Mouse (Mus musculus) B cell, adult 2 months (primary cell): ENCODE measurements around the gene Gmfb.
"Not testable (repeated sequence)": the region's sequence is repeated elsewhere in the genome, so short reads cannot be mapped to it uniquely, and the experiment has no call there.

ENCODE experiments used
- DNase-seq, 2 experiments: peaks; one replicate each; pipeline ENCODE4 v3.0.0; 2022

The Gmfb gene

DNA sequence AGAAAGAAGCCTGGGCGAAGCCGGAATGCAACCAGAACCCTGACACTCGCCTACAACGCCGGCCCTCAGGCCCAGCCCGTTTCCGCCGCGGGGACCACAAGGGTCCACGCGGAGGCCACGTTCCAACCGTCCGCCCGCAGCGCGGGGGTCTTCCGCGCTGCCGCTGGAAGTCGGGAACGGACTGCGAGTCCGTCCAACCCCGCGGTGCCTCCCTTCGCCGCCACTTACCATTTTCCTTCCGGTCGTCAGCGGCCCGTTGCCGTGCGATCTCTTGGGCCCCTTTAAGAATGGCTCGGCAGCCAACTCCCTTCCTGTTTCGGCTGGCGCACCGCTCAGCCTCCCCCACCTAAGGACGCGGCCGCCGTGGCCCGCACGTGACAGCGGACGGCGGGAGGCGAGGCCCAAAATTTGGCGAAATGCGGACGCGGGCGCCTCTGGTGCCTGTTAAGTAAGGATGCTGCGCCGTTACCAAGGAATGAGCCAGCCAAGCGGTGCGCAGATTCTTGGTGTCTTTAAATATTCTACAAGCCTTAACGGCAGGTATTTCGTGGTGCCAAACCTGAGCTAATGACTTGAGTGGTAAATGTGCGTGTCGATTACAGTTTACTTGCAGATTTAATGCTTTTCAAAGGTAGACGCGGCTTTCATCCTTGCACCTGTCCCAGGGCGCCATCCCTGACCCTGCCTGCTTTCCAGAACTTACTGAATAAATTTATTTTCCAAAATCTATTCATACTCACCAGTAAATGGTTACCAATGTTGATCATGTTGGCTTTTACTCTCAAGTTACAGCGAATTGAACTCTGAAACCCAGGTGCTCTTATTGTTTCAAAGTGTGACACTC lies at the start of gene Gmfb:
Gene Gmfb, minus strand, starts transcription at position 370 of the 844 bp plus-strand sequence.
- peak; percentile 94 to 95 for DNase-seq

- no peak for DNase-seq
Observed at GRCm38 (mm10) chr14:46862922-46863321, 40.9 kb upstream of the Gmfb start.

- no peak for DNase-seq
Observed at GRCm38 (mm10) chr14:46853677-46854076, 31.6 kb upstream of the Gmfb start.

GRCm38 (mm10) chr14:46849769-46850168 lies 27.7 kb upstream of the Gmfb start:
- no peak for DNase-seq

GRCm38 (mm10) chr14:46848736-46849135 lies 26.7 kb upstream of the Gmfb start:
- no peak for DNase-seq

DNA sequence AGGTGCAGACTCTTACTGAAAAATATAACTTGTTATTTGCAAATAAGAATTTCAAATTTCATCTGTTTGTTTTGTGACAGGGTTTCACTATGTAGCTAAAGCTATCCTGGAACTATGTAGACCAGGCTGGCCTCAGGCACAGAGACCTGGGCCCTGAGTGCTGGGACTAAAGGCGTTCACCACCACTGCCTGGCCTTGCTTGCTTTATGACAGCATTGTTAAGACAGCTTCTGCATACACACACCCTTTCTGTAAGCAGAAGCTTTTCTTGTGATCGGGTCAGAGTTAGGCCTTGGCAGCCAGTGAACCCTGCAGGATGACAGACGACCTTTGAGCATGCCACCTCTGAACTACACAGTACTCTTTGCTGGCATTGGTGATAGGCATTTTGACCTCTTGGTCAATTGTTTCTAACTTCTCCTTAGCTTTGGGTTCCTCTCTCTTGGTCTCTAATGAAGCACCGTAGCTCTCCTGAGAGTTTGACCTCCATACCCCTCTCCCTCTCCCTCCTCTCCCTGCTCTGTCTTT lies 26.1 kb upstream of the Gmfb start:
- DNase-seq: no peak

DNA sequence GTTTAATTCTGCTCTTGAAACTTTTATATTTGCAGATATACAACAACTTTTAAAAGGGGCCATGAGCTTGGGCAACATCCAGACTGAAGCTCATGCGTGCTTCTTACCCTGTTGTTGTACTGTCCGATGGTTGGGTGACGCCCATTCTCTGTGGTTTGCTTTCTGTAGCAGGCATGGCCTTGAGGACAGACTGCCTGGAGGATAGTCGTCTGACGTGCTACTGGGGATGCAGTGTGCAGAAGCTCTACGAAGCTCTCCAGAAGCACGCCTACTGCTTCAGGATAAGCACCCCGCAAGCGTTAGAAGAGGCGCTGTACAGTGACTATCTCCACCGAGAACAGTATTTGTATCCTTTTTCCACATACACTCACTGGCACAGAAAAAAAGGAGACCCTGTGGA lies 23.7 kb upstream of the Gmfb start:
- no peak for DNase-seq

GRCm38 (mm10) chr14:46839326-46839725 lies 17.3 kb upstream of the Gmfb start:
- DNase-seq: no peak

- DNase-seq: peak in 1 of 2 experiments; percentile 15
Observed at GRCm38 (mm10) chr14:46832354-46833272, 10.6 kb upstream of the Gmfb start.

DNA sequence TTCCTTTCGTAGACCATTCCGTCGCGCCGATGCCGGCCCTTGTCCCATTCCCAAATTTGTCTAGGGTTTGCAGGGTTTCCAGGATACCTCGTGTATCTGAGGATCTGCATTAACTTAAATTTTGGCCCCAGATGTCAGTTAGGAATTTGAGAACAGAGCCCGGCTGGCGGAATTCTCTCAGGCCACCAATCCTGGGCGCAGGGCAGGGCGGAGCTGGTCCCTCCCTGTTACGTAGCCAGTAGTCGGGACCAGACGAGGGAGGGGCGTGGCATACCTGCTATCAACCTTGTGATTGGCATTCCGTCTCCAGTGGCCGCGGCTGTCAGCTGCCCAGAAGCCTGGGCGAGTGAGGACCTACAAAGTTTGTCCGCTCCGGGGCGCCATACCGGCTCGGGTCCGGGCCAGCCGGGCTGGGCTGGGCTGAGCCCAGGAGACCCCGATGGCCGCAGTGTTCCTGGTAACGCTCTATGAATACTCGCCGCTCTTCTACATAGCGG lies 9.8 kb upstream of the Gmfb start, which contains the start of gene Cgrrf1:
Gene Cgrrf1, plus strand, starts transcription at position 289 of the 497 bp plus-strand sequence.
- peak; percentile 91 to 93 for DNase-seq

GRCm38 (mm10) chr14:46831295-46831694 lies 9.3 kb upstream of the Gmfb start:
- DNase-seq: peak in 1 of 2 experiments; percentile 10

DNA sequence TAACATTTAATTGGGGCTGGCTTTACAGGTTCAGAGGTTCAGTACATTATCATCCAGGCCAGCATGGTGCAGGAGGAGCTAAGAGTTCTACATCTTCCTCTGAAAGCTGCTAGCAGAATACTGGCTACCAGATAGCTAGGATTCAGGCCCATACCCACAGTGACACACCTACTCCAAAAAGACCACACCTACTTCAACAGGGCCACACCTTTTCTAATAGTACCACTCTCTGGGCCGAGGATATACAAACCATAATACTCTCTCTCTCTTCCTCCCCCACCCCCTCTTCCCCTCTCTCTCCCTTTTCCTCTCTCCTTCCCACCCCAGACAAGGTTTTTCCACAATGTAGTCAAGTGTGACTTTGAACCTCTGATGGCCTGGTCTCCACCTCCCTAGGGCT lies 5.4 kb upstream of the Gmfb start:
- no peak for DNase-seq

DNA sequence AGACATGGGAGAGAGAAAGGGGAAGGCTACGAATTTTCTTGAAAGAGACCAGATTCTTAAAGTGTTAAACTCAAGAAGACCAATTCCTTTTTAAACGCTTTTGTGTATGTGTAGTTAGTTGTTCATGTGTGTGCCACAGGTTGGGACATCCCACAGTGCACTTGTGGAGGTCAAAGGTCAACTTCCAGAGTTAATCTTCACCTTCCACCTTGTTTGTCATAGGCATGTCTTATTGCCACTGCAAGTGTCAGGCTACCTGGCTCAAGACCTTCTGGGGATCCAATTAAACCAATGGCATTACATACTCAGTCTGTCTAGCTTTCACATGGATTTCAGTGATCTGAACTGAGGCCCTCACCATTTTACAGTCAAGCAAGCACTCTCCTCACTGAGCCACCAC lies 2.0 kb upstream of the Gmfb start:
- DNase-seq: no peak

DNA sequence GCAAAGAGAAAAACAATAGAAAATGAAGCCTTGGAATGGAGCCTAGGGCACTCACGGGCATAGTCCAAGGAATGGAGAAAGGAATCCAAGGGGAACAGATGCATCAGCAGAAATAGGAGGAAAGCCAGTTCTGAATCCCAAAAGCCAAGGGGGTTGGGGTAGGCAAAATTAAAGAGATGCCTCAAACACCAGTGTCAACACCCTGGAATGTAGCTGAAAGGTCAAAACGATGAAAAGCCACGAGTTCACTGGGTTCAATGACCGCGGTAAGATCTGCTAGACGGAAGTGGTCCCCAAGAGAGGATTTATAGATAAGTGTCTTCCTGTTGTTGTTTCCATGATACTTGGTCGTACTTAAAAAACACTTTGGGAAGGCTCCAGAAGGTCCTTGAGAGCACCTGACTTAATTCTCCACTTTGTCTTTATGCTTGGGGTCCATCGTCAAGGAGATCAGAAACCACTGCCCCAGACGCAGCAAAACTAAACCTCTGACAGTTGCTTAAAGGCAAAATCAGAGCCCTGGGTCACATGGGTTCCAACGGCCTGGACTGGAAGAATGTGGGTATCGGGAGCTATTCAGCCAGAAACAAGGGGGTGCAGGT lies 670 bp downstream of the Gmfb start:
- DNase-seq: no peak

- DNase-seq: not testable (repeated sequence)
Observed at GRCm38 (mm10) chr14:46819961-46820360, 2.1 kb downstream of the Gmfb start.

GRCm38 (mm10) chr14:46818743-46819142 lies 3.3 kb downstream of the Gmfb start:
- DNase-seq: no peak

- DNase-seq: no peak
Observed at GRCm38 (mm10) chr14:46816916-46817622, 5.0 kb downstream of the Gmfb start.

DNA sequence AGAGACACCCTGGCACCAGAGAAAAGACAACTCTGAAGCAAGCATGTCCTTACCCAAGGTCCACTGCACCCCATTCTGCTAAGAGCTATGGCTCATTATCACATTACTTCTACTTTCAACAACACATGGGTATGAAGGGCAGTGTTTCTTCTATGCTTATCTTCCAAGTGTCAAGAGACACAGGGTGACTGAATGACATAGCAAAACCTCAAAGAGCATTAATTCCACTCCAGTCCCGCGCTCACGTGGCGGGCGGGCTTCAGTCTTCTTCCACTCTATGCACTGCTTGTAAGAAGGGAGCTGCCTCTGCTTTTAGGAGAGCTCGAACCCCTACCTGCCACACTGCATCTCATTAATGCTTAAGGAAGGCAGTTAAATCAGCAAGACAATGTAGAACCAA lies 6.4 kb downstream of the Gmfb start:
- DNase-seq: no peak

DNA sequence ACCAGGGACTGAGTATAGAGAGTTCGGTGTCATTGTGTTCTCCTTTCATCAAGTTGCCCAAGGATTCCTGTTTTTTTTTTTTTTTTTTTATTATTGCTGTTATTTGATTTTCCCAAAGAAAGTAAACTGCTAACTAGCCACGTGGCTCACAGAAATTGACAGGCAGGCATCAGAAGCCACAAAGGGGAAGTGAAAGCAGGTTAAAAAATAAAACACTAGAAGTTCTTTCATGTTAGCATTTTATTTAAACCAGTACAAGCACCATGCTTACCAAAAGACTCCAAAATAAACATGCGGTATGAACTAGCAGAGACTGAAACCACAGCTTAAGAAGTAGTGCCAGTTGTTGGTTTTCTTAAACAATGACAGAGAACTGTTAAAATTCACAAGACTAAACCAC lies 14.1 kb downstream of the Gmfb start:
- peak; percentile 47 to 54 for DNase-seq

GRCm38 (mm10) chr14:46806186-46806585 lies 15.9 kb downstream of the Gmfb start:
- no peak for DNase-seq

DNA sequence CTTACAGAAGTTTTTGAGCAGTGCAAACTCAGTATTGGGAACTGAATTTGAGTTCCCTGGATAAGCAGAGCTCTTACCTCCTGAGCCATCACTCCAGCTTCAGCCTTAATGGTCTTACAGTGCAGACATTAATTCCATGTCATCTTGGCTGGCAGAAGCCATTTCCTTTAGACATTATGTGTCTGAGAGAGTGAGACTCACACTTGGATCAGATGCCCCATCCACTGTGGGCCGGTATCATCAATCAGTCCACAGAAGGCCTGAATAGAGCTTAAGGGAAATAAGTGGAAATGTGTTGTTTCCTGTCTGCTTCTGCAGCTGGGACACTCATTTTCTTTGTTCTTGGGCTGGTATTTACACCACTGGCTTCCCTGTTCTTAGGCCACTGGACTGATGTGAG lies 18.3 kb downstream of the Gmfb start:
- no peak for DNase-seq

DNA sequence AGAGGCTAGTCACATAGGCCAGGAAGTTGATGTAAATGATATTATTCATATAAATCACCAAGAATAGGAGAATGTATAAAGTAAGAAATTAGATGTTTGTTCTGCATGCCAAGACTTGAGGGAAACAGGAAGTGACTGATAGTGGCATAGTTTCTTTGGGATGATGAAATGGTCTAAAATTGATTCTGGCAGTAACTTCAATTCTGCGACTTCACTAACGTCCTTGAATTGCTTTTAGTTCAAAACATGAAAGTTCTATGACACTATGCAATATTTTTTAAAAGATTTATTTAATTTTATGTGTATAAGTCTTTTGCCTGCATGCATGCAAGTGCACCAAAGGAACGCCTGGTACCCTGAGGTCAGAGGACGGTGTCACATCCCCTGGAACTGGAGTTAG lies 18.8 kb downstream of the Gmfb start:
- no peak for DNase-seq
